Mouse (Mus musculus): ENCODE data around the gene Znrf2. TPM values are rescaled to one million over a fixed set of nuclear protein-coding genes. Genes with fewer than 3 reads are reported as not detected.
A peak's percentile ranks its signal among the peaks of the same experiment; 100 is the strongest.

Gene Znrf2
- polyA plus RNA-seq, 1 experiment from 2014 or later = 4.4 TPM

DNA sequence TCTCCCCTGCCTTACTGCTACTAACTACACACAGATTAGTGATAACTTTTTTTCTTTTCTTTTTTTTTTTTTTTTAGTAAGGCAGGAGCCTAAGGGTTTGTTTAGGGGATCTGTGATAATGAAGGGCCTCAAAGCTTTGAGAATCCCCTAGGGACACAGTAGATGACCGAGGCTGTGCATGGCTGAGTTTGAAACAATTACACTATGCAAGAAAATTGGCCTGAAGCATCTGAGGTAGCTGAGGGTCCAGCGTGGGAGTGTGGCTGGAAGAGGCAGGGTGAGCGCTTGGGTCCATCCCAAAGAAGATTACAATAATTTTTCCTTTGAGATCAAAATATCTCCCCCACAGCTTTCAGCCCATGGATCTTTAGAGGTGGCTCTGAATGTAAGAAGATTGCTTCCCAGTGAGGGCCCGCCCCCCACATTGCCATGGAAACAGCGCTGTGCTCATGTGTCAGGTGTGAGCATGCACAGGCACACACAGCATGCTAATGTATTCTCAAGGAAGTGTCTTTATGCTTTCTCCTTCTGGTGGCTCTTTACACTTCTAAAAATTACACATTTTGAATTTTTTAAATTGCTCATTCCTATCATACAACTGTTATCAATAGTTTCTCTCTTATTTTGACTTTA, 31.5 kb upstream of the Znrf2 start:
- Histone ChIP-seq H3K27me3 (ENCODE audit: insufficient read depth, low read length) (no peaks in the 10 kb centered on the region), H3K4me1 (ENCODE audit: insufficient read depth, low read length) (no peaks in the 10 kb centered on the region), H3K9ac (replicated peaks; ENCODE audit: low read length) (no peak overlapping the region), H3K4me2 (replicated peaks; ENCODE audit: low read depth, low read length) (no peak overlapping the region), H3K9me3 (ENCODE audit: low read length) (no peaks in the 10 kb centered on the region), H3K27ac (ENCODE audit: low read length) (no peak overlapping the region), H3K4me3 (ENCODE audit: low read length) (no peak overlapping the region), H3K36me3 (ENCODE audit: insufficient read depth, low read length) (no peaks in the 10 kb centered on the region)
- 54% methylated on average over 5 of the region's 5 CpGs for WGBS
- no peak for ATAC-seq (ENCODE audit: low FRiP score, low TSS enrichment)

DNA sequence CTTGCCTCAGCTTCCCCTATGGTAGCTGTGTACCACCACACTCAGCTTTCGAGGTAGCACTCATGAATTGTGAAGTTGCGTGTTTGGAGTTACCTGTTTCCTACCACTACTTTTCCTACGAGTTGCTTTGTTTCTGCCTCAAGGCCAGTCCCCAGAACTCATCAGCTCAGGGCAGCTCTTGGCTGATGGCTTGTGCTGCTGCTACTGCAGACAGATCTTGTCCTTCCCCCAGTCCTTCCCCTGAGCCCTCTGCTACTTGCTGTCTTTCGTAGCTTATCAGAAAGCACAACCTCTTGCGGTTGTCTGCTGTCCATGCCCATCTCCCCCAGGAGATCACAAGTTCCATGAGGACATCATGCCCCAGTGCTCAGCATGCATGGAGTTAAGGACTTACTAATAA, 29.9 kb upstream of the Znrf2 start:
- no peaks in the 10 kb centered on the region for H3K36me3 ChIP-seq (ENCODE audit: insufficient read depth, low read length)
- H3K9ac ChIP-seq (replicated peaks; ENCODE audit: low read length) = no peak overlapping the region
- no peak overlapping the region for H3K4me2 ChIP-seq (replicated peaks; ENCODE audit: low read depth, low read length)
- H3K27me3 ChIP-seq (ENCODE audit: insufficient read depth, low read length) = no peaks in the 10 kb centered on the region
- H3K9me3 ChIP-seq (ENCODE audit: low read length) = no peaks in the 10 kb centered on the region
- WGBS = 86% methylated on average over 5 of the region's 5 CpGs
- H3K4me1 ChIP-seq (ENCODE audit: insufficient read depth, low read length) = no peaks in the 10 kb centered on the region
- no peak overlapping the region for H3K4me3 ChIP-seq (ENCODE audit: low read length)
- H3K27ac ChIP-seq (ENCODE audit: low read length) = no peak overlapping the region
- ATAC-seq (ENCODE audit: low FRiP score, low TSS enrichment) = no peak

DNA sequence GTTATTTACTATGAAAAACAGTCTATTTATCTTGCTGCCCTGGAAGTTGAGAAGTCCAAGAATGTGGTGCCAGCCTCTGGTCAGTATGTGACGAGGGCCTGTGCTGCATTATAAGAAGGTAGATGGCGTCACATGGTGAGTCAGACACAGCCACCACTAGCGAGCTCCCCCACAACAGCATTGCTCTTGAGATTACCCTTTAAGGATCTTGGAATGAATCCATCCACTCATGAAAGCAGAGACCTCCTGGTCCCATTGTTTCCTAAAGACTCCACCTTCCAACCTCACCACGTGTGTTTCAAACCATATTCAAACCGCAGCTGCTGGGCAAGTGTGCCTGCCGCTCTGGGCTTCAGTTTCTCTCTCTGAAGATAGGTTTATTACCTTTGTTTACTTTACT, 28.2 kb upstream of the Znrf2 start:
- H3K9ac ChIP-seq (replicated peaks; ENCODE audit: low read length) = no peak overlapping the region
- no peaks in the 10 kb centered on the region for H3K9me3 ChIP-seq (ENCODE audit: low read length)
- H3K27me3 ChIP-seq (ENCODE audit: insufficient read depth, low read length) = no peaks in the 10 kb centered on the region
- no peak overlapping the region for H3K4me2 ChIP-seq (replicated peaks; ENCODE audit: low read depth, low read length)
- H3K4me3 ChIP-seq (ENCODE audit: low read length) = no peak overlapping the region
- no peaks in the 10 kb centered on the region for H3K4me1 ChIP-seq (ENCODE audit: insufficient read depth, low read length)
- ATAC-seq (ENCODE audit: low FRiP score, low TSS enrichment) = no peak
- 62% methylated on average over 6 of the region's 6 CpGs for WGBS
- no peaks in the 10 kb centered on the region for H3K36me3 ChIP-seq (ENCODE audit: insufficient read depth, low read length)
- no peak overlapping the region for H3K27ac ChIP-seq (ENCODE audit: low read length)

DNA sequence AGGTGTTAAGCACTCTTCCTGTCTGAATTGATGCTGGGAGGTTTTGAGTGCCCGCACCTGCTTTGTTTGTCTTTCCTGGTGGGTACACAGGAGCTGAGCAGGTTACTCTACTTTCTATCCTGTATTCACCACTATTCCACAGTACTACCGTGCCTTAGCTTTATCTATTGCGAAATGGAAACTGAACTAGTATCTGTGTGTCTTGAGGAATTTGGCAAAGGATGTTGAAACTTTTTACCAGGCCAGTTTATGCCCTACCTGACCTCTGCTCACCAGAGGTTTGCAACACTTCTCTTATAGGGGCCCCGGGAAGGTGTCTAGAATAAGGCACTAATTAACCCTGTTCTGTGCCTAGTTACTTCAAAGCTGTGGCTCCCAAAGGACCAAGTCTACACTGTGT, 27.6 kb upstream of the Znrf2 start:
- Histone ChIP-seq H3K4me2 (replicated peaks; ENCODE audit: low read depth, low read length) (no peak overlapping the region), H3K9me3 (ENCODE audit: low read length) (no peaks in the 10 kb centered on the region), H3K4me3 (ENCODE audit: low read length) (no peak overlapping the region), H3K27me3 (ENCODE audit: insufficient read depth, low read length) (no peaks in the 10 kb centered on the region), H3K9ac (replicated peaks; ENCODE audit: low read length) (no peak overlapping the region), H3K36me3 (ENCODE audit: insufficient read depth, low read length) (no peaks in the 10 kb centered on the region), H3K4me1 (ENCODE audit: insufficient read depth, low read length) (no peaks in the 10 kb centered on the region), H3K27ac (ENCODE audit: low read length) (no peak overlapping the region)
- 0 out of 2 replicates have a peak, but pooled peaks have one; percentile 49 for ATAC-seq (ENCODE audit: low FRiP score, low TSS enrichment)
- 82% methylated on average over 4 of the region's 4 CpGs for WGBS

DNA sequence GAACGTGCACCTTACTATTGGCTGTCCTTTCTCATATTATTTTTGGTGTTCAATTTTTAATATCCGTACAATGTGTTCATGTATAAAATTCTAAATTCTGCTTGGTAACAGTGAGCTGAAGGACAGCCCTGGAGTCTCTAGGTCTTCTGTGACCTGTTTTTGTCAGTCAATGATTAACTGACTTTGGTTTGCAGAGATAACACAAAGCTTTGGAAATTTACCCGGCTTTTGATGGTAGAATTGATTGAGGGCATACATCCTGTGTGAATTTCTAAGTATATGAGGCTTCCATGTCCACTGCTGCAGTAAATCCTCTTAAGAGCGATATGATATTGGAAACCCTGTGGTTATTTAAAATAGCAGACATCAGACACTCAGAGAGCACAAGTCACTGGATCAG, 26.6 kb upstream of the Znrf2 start:
- no peaks in the 10 kb centered on the region for H3K9me3 ChIP-seq (ENCODE audit: low read length)
- H3K27me3 ChIP-seq (ENCODE audit: insufficient read depth, low read length) = no peaks in the 10 kb centered on the region
- H3K4me3 ChIP-seq (ENCODE audit: low read length) = no peak overlapping the region
- WGBS = 74% methylated on average over 4 of the region's 4 CpGs
- H3K9ac ChIP-seq (replicated peaks; ENCODE audit: low read length) = no peak overlapping the region
- no peak overlapping the region for H3K4me2 ChIP-seq (replicated peaks; ENCODE audit: low read depth, low read length)
- no peak overlapping the region for H3K27ac ChIP-seq (ENCODE audit: low read length)
- H3K4me1 ChIP-seq (ENCODE audit: insufficient read depth, low read length) = no peaks in the 10 kb centered on the region
- H3K36me3 ChIP-seq (ENCODE audit: insufficient read depth, low read length) = no peaks in the 10 kb centered on the region
- ATAC-seq (ENCODE audit: low FRiP score, low TSS enrichment) = no peak

DNA sequence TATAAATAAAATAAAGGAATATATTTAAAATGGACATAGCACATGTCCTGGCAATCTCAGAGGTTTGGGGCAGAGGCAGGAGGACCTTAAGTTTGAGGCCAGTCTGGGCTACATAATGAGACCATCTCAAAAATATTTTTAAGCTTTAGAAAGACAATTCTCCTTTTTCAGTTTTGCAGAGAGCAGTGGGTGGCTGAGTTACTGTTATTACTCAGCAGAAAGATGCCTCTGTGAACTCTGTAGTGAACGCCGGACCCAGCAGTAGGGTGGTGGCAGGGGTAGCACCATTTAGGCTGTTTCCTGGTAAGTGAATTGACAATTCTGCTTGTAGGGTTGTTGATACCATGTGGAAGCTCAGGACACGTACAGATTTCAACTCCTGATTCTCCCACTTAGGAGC, 22.9 kb upstream of the Znrf2 start:
- 88% methylated on average over 3 of the region's 3 CpGs for WGBS
- no peaks in the 10 kb centered on the region for H3K4me1 ChIP-seq (ENCODE audit: insufficient read depth, low read length)
- no peaks in the 10 kb centered on the region for H3K27me3 ChIP-seq (ENCODE audit: insufficient read depth, low read length)
- H3K9ac ChIP-seq (replicated peaks; ENCODE audit: low read length) = no peak overlapping the region
- no peaks in the 10 kb centered on the region; the same call in 1 of the 2 replicates for H3K9me3 ChIP-seq (ENCODE audit: low read length)
- no peak overlapping the region for H3K4me3 ChIP-seq (ENCODE audit: low read length)
- ATAC-seq (ENCODE audit: low FRiP score, low TSS enrichment) = no peak
- no peak overlapping the region for H3K27ac ChIP-seq (ENCODE audit: low read length)
- no peak overlapping the region for H3K4me2 ChIP-seq (replicated peaks; ENCODE audit: low read depth, low read length)
- no peaks in the 10 kb centered on the region for H3K36me3 ChIP-seq (ENCODE audit: insufficient read depth, low read length)

DNA sequence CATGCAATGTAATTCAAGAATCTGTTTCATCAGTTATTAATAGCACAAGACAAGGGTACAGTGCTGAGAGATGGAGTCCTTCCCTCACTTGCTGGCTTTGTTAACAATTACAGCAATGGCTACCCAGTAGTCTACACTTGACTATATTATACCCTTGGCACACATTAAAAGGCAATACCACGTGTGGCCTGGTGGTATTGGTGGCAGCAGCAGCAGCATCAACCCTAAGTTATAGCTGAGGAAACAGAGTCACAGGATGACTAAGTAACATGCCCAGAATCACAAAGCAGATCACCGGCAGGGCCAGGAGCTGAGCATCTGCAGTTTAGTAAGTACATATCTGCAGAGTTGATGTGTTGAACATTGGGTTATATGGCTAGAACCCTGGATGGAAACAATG, 22.3 kb upstream of the Znrf2 start:
- H3K9me3 ChIP-seq (ENCODE audit: low read length) = no peaks in the 10 kb centered on the region; the same call in 1 of the 2 replicates
- H3K4me3 ChIP-seq (ENCODE audit: low read length) = no peak overlapping the region
- H3K27ac ChIP-seq (ENCODE audit: low read length) = no peak overlapping the region
- H3K36me3 ChIP-seq (ENCODE audit: insufficient read depth, low read length) = no peaks in the 10 kb centered on the region
- WGBS = 67% methylated on average over 2 of the region's 2 CpGs
- no peaks in the 10 kb centered on the region for H3K27me3 ChIP-seq (ENCODE audit: insufficient read depth, low read length)
- no peaks in the 10 kb centered on the region for H3K4me1 ChIP-seq (ENCODE audit: insufficient read depth, low read length)
- no peak overlapping the region for H3K9ac ChIP-seq (replicated peaks; ENCODE audit: low read length)
- no peak overlapping the region for H3K4me2 ChIP-seq (replicated peaks; ENCODE audit: low read depth, low read length)
- no peak for ATAC-seq (ENCODE audit: low FRiP score, low TSS enrichment)

DNA sequence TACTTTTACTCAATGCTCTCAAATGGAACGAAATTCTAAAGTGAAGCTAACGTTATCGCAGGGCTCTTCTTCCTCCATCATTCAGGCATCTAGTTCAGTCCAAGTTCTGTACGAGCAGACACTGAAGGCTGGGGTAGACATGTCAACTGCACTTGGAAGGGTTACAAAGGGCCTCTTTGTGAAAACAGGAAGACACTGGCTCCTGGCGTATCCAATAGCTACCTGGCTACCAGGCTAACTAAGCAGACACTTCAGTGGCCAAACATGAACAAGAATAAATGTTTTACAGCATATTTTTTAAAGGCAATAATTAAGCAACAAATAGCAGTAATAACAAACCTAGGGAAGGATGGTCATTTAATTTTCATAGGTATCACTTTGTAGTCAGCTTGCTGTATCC, 21.7 kb upstream of the Znrf2 start:
- Histone ChIP-seq H3K27ac (ENCODE audit: low read length) (no peak overlapping the region), H3K36me3 (ENCODE audit: insufficient read depth, low read length) (no peaks in the 10 kb centered on the region), H3K4me2 (replicated peaks; ENCODE audit: low read depth, low read length) (no peak overlapping the region), H3K27me3 (ENCODE audit: insufficient read depth, low read length) (no peaks in the 10 kb centered on the region), H3K9me3 (ENCODE audit: low read length) (no peaks in the 10 kb centered on the region; the same call in 1 of the 2 replicates), H3K9ac (replicated peaks; ENCODE audit: low read length) (no peak overlapping the region), H3K4me3 (ENCODE audit: low read length) (no peak overlapping the region), H3K4me1 (ENCODE audit: insufficient read depth, low read length) (no peaks in the 10 kb centered on the region)
- 77% methylated on average over 5 of the region's 5 CpGs for WGBS
- ATAC-seq (ENCODE audit: low FRiP score, low TSS enrichment) = no peak

DNA sequence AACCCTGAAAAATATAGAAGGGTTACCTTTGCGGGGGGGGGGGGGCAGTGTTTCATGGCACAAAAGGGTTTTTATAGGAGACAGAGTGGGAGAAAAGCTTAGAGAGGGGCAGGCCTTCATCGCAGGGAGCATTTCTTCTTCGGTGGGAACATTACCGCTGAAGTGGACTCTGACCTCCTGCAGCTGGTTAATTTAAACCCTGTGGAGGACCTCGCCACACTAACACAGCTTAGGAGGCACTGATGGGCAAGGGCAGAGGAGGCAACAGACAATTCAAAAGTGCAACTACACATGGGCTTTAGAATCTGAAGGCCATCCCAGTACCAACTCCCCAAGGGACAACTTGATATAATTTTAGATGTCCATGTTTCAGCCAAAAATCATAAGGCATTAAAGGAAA, 20.7 kb upstream of the Znrf2 start:
- no peaks in the 10 kb centered on the region; the same call in 1 of the 2 replicates for H3K9me3 ChIP-seq (ENCODE audit: low read length)
- no peak overlapping the region for H3K4me2 ChIP-seq (replicated peaks; ENCODE audit: low read depth, low read length)
- H3K4me3 ChIP-seq (ENCODE audit: low read length) = no peak overlapping the region
- ATAC-seq (ENCODE audit: low FRiP score, low TSS enrichment) = 0 out of 2 replicates have a peak, but pooled peaks have one; percentile 51
- 60% methylated on average over 5 of the region's 5 CpGs for WGBS
- H3K4me1 ChIP-seq (ENCODE audit: insufficient read depth, low read length) = no peaks in the 10 kb centered on the region
- H3K27ac ChIP-seq (ENCODE audit: low read length) = 0 out of 2 replicates have a peak overlapping the region, but pooled peaks have one; percentile 28
- H3K9ac ChIP-seq (replicated peaks; ENCODE audit: low read length) = no peak overlapping the region
- H3K36me3 ChIP-seq (ENCODE audit: insufficient read depth, low read length) = no peaks in the 10 kb centered on the region
- no peaks in the 10 kb centered on the region for H3K27me3 ChIP-seq (ENCODE audit: insufficient read depth, low read length)

DNA sequence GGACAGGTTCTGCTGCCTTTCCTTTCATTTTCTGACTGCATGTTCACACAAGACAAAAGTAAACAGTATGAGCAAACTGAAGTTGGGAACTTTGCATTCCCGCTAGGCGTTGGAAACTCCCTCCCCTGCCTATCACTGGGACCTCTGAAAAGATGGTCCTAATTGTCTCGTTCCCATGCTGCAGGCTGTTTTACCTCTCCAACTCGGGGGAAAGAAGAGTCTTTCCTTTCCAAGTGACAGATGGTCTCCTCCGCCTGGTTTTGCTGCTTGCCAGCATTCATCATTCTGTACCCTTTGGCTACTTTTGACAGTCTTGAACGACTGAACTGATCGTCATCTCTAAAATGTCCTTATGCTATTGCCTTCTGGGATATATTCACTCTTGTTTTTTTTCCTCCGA, 14.4 kb upstream of the Znrf2 start:
- Histone ChIP-seq H3K27ac (ENCODE audit: low read length) (no peak overlapping the region), H3K4me1 (ENCODE audit: insufficient read depth, low read length) (no peaks in the 10 kb centered on the region), H3K36me3 (ENCODE audit: insufficient read depth, low read length) (no peaks in the 10 kb centered on the region), H3K4me2 (replicated peaks; ENCODE audit: low read depth, low read length) (no peak overlapping the region), H3K9ac (replicated peaks; ENCODE audit: low read length) (no peak overlapping the region), H3K9me3 (ENCODE audit: low read length) (no peaks in the 10 kb centered on the region; the same call in 1 of the 2 replicates), H3K27me3 (ENCODE audit: insufficient read depth, low read length) (no peaks in the 10 kb centered on the region), H3K4me3 (ENCODE audit: low read length) (no peak overlapping the region)
- WGBS = 56% methylated on average over 8 of the region's 8 CpGs
- ATAC-seq (ENCODE audit: low FRiP score, low TSS enrichment) = no peak

All from kidney, embryonic 16.5 days (tissue).